Mouse (Mus musculus): ENCODE results near the gene Gm49450. TPM values are rescaled to one million over a fixed set of nuclear protein-coding genes. Genes with fewer than 3 reads are reported as not detected.
"Not testable (repeated sequence)": the region's sequence is repeated elsewhere in the genome, so short reads cannot be mapped to it uniquely, and the experiment has no call there.

Gm49450 gene
- polyA plus RNA-seq, 1 experiment from 2014 or later: not detected

GRCm38 (mm10) chr15:98933004-98933671 lies 20.2 kb downstream of the Gm49450 start:
- H3K27ac ChIP-seq: peak overlapping the region; percentile 98
- H3K27me3 ChIP-seq; ATAC-seq (ENCODE audit: insufficient number of reproducible peaks, insufficient read depth, low FRiP score, low TSS enrichment, low read depth); H3K9me3 ChIP-seq: not testable (repeated sequence)
- H3K36me3 ChIP-seq: peaks cover 17% of the 10 kb centered on the region
- H3K4me1 ChIP-seq (replicated peaks): peaks cover 25% of the 10 kb centered on the region
- H3K9ac ChIP-seq (replicated peaks): peak overlapping the region; percentile 94
- H3K4me2 ChIP-seq: peak overlapping the region; percentile 97
- 27% methylated on average over 8 of the region's 9 CpGs for WGBS
- H3K4me3 ChIP-seq (replicated peaks): peak overlapping the region; percentile 73

GRCm38 (mm10) chr15:98930998-98931397 lies 22.4 kb downstream of the Gm49450 start:
- Histone ChIP-seq H3K9me3 (no peaks in the 10 kb centered on the region), H3K36me3 (peaks cover 17% of the 10 kb centered on the region), H3K27ac (no peak overlapping the region), H3K27me3 (no peaks in the 10 kb centered on the region), H3K9ac (replicated peaks) (no peak overlapping the region), H3K4me1 (replicated peaks) (peaks cover 21% of the 10 kb centered on the region), H3K4me2 (0 out of 2 replicates have a peak overlapping the region, but pooled peaks have one; percentile 6), H3K4me3 (replicated peaks) (no peak overlapping the region)
- WGBS: 84% methylated on average over 3 of the region's 3 CpGs
- no peak for ATAC-seq (ENCODE audit: insufficient number of reproducible peaks, insufficient read depth, low FRiP score, low TSS enrichment, low read depth)

GRCm38 (mm10) chr15:98930017-98930734 lies 23.2 kb downstream of the Gm49450 start:
- Histone ChIP-seq H3K27me3 (no peaks in the 10 kb centered on the region), H3K4me3 (replicated peaks) (no peak overlapping the region), H3K9ac (replicated peaks) (no peak overlapping the region), H3K27ac (peak overlapping the region; percentile 26), H3K4me1 (replicated peaks) (peaks cover 13% of the 10 kb centered on the region), H3K36me3 (peaks cover 17% of the 10 kb centered on the region), H3K9me3 (no peaks in the 10 kb centered on the region), H3K4me2 (no peak overlapping the region)
- ATAC-seq (ENCODE audit: insufficient number of reproducible peaks, insufficient read depth, low FRiP score, low TSS enrichment, low read depth): no peak
- WGBS: 50% methylated on average over 8 of the region's 8 CpGs

- Histone ChIP-seq H3K4me3 (replicated peaks) (no peak overlapping the region), H3K9me3 (no peaks in the 10 kb centered on the region), H3K4me2 (0 out of 2 replicates have a peak overlapping the region, but pooled peaks have one; percentile 1), H3K36me3 (peaks cover 17% of the 10 kb centered on the region), H3K9ac (replicated peaks) (no peak overlapping the region), H3K4me1 (replicated peaks) (peaks cover 13% of the 10 kb centered on the region), H3K27me3 (no peaks in the 10 kb centered on the region), H3K27ac (0 out of 2 replicates have a peak overlapping the region, but pooled peaks have one; percentile 29)
- ATAC-seq (ENCODE audit: insufficient number of reproducible peaks, insufficient read depth, low FRiP score, low TSS enrichment, low read depth): 0 out of 2 replicates have a peak, but pooled peaks have one; percentile 60
- WGBS: 12% methylated on average over 13 of the region's 13 CpGs
These were observed 24.6 kb downstream of the Gm49450 start for GRCm38 (mm10) chr15:98928598-98929240.

- no peak for ATAC-seq (ENCODE audit: insufficient number of reproducible peaks, insufficient read depth, low FRiP score, low TSS enrichment, low read depth)
- Histone ChIP-seq H3K27ac (no peak overlapping the region), H3K27me3 (no peaks in the 10 kb centered on the region), H3K4me3 (replicated peaks) (no peak overlapping the region), H3K4me1 (replicated peaks) (peaks cover 9% of the 10 kb centered on the region), H3K36me3 (peaks cover 17% of the 10 kb centered on the region), H3K9ac (replicated peaks) (no peak overlapping the region), H3K4me2 (no peak overlapping the region), H3K9me3 (no peaks in the 10 kb centered on the region)
- 83% methylated on average over 5 of the region's 5 CpGs for WGBS
These were observed 25.8 kb downstream of the Gm49450 start for GRCm38 (mm10) chr15:98927566-98927965.

GRCm38 (mm10) chr15:98924682-98925081 lies 28.7 kb downstream of the Gm49450 start:
- Histone ChIP-seq H3K4me1 (replicated peaks) (peaks cover 9% of the 10 kb centered on the region), H3K9me3 (no peaks in the 10 kb centered on the region), H3K27ac (no peak overlapping the region), H3K4me2 (no peak overlapping the region), H3K4me3 (replicated peaks) (no peak overlapping the region), H3K9ac (replicated peaks) (no peak overlapping the region), H3K27me3 (no peaks in the 10 kb centered on the region), H3K36me3 (no peaks in the 10 kb centered on the region)
- 83% methylated on average over 3 of the region's 3 CpGs for WGBS
- ATAC-seq (ENCODE audit: insufficient number of reproducible peaks, insufficient read depth, low FRiP score, low TSS enrichment, low read depth): no peak

GRCm38 (mm10) chr15:98923031-98923537 lies 30.3 kb downstream of the Gm49450 start:
- Histone ChIP-seq H3K9ac (replicated peaks) (no peak overlapping the region), H3K27me3 (no peaks in the 10 kb centered on the region), H3K4me2 (no peak overlapping the region), H3K4me1 (replicated peaks) (no peaks in the 10 kb centered on the region; the same call in 1 of the 2 replicates), H3K36me3 (no peaks in the 10 kb centered on the region), H3K27ac (no peak overlapping the region), H3K9me3 (no peaks in the 10 kb centered on the region), H3K4me3 (replicated peaks) (no peak overlapping the region)
- 88% methylated on average over 2 of the region's 2 CpGs for WGBS
- no peak for ATAC-seq (ENCODE audit: insufficient number of reproducible peaks, insufficient read depth, low FRiP score, low TSS enrichment, low read depth)

GRCm38 (mm10) chr15:98922581-98922980 lies 30.8 kb downstream of the Gm49450 start:
- 67% methylated on average over 3 of the region's 3 CpGs for WGBS
- H3K36me3 ChIP-seq: no peaks in the 10 kb centered on the region

GRCm38 (mm10) chr15:98921510-98921909 lies 31.8 kb downstream of the Gm49450 start:
- Histone ChIP-seq H3K27me3 (no peaks in the 10 kb centered on the region), H3K4me1 (replicated peaks) (peaks cover 5% of the 10 kb centered on the region), H3K36me3 (no peaks in the 10 kb centered on the region), H3K4me3 (replicated peaks) (no peak overlapping the region), H3K27ac (no peak overlapping the region), H3K9ac (replicated peaks) (no peak overlapping the region), H3K9me3 (no peaks in the 10 kb centered on the region), H3K4me2 (no peak overlapping the region)
- WGBS: 72% methylated on average over 5 of the region's 5 CpGs
- ATAC-seq (ENCODE audit: insufficient number of reproducible peaks, insufficient read depth, low FRiP score, low TSS enrichment, low read depth): no peak

More at GRCm38 (mm10) chr15:98922581-98922980, 30.8 kb downstream of the Gm49450 start:
- H3K9ac ChIP-seq (replicated peaks): no peak overlapping the region
- no peak overlapping the region for H3K4me2 ChIP-seq
- no peak overlapping the region for H3K27ac ChIP-seq
- H3K4me3 ChIP-seq (replicated peaks): no peak overlapping the region
- no peaks in the 10 kb centered on the region; the same call in 1 of the 2 replicates for H3K4me1 ChIP-seq (replicated peaks)
- ATAC-seq (ENCODE audit: insufficient number of reproducible peaks, insufficient read depth, low FRiP score, low TSS enrichment, low read depth): no peak
- no peaks in the 10 kb centered on the region for H3K27me3 ChIP-seq
- H3K9me3 ChIP-seq: no peaks in the 10 kb centered on the region

GRCm38 (mm10) chr15:98918499-98918895 lies 34.9 kb downstream of the Gm49450 start:
- Histone ChIP-seq H3K36me3 (peaks cover 17% of the 10 kb centered on the region), H3K4me3 (replicated peaks) (peak overlapping the region; percentile 86), H3K27ac (peak overlapping the region; percentile 82), H3K4me2 (peak overlapping the region; percentile 88), H3K4me1 (replicated peaks) (peaks cover 11% of the 10 kb centered on the region), H3K9ac (replicated peaks) (peak overlapping the region; percentile 60)
- not testable (repeated sequence) for ATAC-seq (ENCODE audit: insufficient number of reproducible peaks, insufficient read depth, low FRiP score, low TSS enrichment, low read depth); H3K9me3 ChIP-seq; H3K27me3 ChIP-seq
- WGBS: 28% methylated on average over 8 of the region's 8 CpGs

Measured in limb, embryonic 12.5 days (tissue).